Mouse (Mus musculus): ENCODE results near the gene Tssk3. TPM values are rescaled to one million over a fixed set of nuclear protein-coding genes. Genes with fewer than 3 reads are reported as not detected.

Tssk3 gene
- polyA plus RNA-seq, 1 experiment from 2014 or later = not detected

GRCm38 (mm10) chr4:129507434-129508236, 16.8 kb upstream of the Tssk3 start:
- H3K4me2 ChIP-seq = no peak overlapping the region

GRCm38 (mm10) chr4:129505511-129505910, 14.7 kb upstream of the Tssk3 start:
- 76% methylated on average over 3 of the region's 3 CpGs for WGBS (ENCODE audit: insufficient replicate concordance)
- no peak overlapping the region for H3K4me3 ChIP-seq (ENCODE audit: low read depth, low read length)
- no peaks in the 10 kb centered on the region for H3K9me3 ChIP-seq (replicated peaks; ENCODE audit: control insufficient read depth, low read length)
- H3K36me3 ChIP-seq (ENCODE audit: control insufficient read depth, insufficient read depth, low read length) = no peaks in the 10 kb centered on the region
- H3K4me1 ChIP-seq (ENCODE audit: control insufficient read depth, insufficient read depth, low read length) = peaks cover 30% of the 10 kb centered on the region
- no peaks in the 10 kb centered on the region for H3K27me3 ChIP-seq (ENCODE audit: control insufficient read depth, insufficient read depth, low read length)
- H3K9ac ChIP-seq (ENCODE audit: low read depth, low read length) = no peak overlapping the region
- no peak overlapping the region for H3K4me2 ChIP-seq
- no peak for ATAC-seq (replicated peaks; ENCODE audit: insufficient number of reproducible peaks, low FRiP score, low TSS enrichment)
- no peak overlapping the region for H3K27ac ChIP-seq (ENCODE audit: low read depth, low read length)

More at GRCm38 (mm10) chr4:129507434-129508236, 16.8 kb upstream of the Tssk3 start:
- Histone ChIP-seq H3K27me3 (ENCODE audit: control insufficient read depth, insufficient read depth, low read length) (no peaks in the 10 kb centered on the region), H3K27ac (ENCODE audit: low read depth, low read length) (no peak overlapping the region), H3K4me3 (ENCODE audit: low read depth, low read length) (no peak overlapping the region), H3K4me1 (ENCODE audit: control insufficient read depth, insufficient read depth, low read length) (peaks cover 24% of the 10 kb centered on the region), H3K36me3 (ENCODE audit: control insufficient read depth, insufficient read depth, low read length) (no peaks in the 10 kb centered on the region), H3K9me3 (replicated peaks; ENCODE audit: control insufficient read depth, low read length) (no peaks in the 10 kb centered on the region), H3K9ac (ENCODE audit: low read depth, low read length) (no peak overlapping the region)
- ATAC-seq (replicated peaks; ENCODE audit: insufficient number of reproducible peaks, low FRiP score, low TSS enrichment) = no peak
- WGBS (ENCODE audit: insufficient replicate concordance) = 57% methylated on average over 9 of the region's 10 CpGs

GRCm38 (mm10) chr4:129502901-129503444, 12.2 kb upstream of the Tssk3 start:
- H3K27me3 ChIP-seq (ENCODE audit: control insufficient read depth, insufficient read depth, low read length) = no peaks in the 10 kb centered on the region
- no peak for ATAC-seq (replicated peaks; ENCODE audit: insufficient number of reproducible peaks, low FRiP score, low TSS enrichment)
- 66% methylated on average over 11 of the region's 11 CpGs for WGBS (ENCODE audit: insufficient replicate concordance)
- H3K4me3 ChIP-seq (ENCODE audit: low read depth, low read length) = no peak overlapping the region
- peak overlapping the region; percentile 10; the same call in 1 of the 2 replicates for H3K27ac ChIP-seq (ENCODE audit: low read depth, low read length)
- no peaks in the 10 kb centered on the region for H3K36me3 ChIP-seq (ENCODE audit: control insufficient read depth, insufficient read depth, low read length)
- no peak overlapping the region for H3K4me2 ChIP-seq
- H3K4me1 ChIP-seq (ENCODE audit: control insufficient read depth, insufficient read depth, low read length) = peaks cover 36% of the 10 kb centered on the region
- H3K9ac ChIP-seq (ENCODE audit: low read depth, low read length) = 0 out of 2 replicates have a peak overlapping the region, but pooled peaks have one; percentile 22
- no peaks in the 10 kb centered on the region for H3K9me3 ChIP-seq (replicated peaks; ENCODE audit: control insufficient read depth, low read length)

GRCm38 (mm10) chr4:129502327-129502888, 11.6 kb upstream of the Tssk3 start:
- Histone ChIP-seq H3K27me3 (ENCODE audit: control insufficient read depth, insufficient read depth, low read length) (no peaks in the 10 kb centered on the region), H3K9me3 (replicated peaks; ENCODE audit: control insufficient read depth, low read length) (no peaks in the 10 kb centered on the region), H3K36me3 (ENCODE audit: control insufficient read depth, insufficient read depth, low read length) (no peaks in the 10 kb centered on the region), H3K4me2 (no peak overlapping the region), H3K9ac (ENCODE audit: low read depth, low read length) (no peak overlapping the region), H3K4me1 (ENCODE audit: control insufficient read depth, insufficient read depth, low read length) (peaks cover 32% of the 10 kb centered on the region), H3K27ac (ENCODE audit: low read depth, low read length) (peak overlapping the region; percentile 10; the same call in 1 of the 2 replicates), H3K4me3 (ENCODE audit: low read depth, low read length) (no peak overlapping the region)
- ATAC-seq (replicated peaks; ENCODE audit: insufficient number of reproducible peaks, low FRiP score, low TSS enrichment) = no peak
- WGBS (ENCODE audit: insufficient replicate concordance) = 54% methylated on average over 9 of the region's 9 CpGs

DNA sequence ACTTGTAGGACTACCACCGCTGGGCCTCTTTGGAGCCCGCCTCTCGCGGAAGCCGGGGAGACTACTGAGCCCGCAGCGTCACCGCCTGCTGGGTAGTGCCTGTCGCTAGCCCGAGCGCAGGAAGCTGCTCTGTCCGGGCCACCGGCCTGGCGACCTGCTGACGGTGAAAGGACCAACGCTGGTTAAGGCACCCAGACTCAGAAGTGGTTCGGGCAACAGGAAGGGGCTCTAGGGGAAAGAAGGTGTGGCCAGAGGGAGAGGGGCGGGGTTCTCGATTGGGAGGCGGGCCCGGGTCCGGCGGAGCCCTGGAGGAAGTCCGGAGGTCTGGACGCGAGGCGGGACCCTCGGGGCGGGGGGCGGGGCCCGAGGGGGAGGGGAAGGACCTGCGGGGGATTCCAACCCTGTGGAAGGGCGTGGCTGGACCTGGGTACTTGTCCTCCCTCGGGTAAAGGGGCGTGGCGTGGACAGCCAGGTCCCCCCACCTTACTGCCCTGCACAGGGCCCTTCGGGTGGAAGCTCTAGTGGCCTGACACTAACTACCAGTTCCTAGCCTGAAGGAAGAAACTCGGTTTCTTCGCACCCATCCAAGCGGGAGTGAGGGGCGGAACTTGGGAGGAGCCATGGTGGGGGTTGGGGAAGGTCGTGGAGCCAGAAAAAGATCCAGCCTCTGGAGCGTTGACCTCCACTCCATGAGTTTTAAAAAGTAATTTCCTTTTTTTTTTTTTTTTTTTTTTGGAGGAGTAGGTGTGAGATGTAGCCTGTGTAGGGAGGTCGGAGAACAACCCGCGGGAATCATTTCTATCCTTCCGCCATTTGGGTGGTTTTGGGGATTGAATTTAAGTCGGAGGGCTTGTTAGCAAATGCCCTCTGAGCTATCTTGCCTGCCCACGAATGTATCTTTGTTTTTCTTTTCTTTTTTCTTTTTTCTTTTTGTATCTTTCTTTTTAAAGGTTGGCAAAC, 10.1 kb upstream of the Tssk3 start:
- Histone ChIP-seq H3K9me3 (replicated peaks; ENCODE audit: control insufficient read depth, low read length) (no peaks in the 10 kb centered on the region), H3K4me2 (peak overlapping the region; percentile 70), H3K27me3 (ENCODE audit: control insufficient read depth, insufficient read depth, low read length) (no peaks in the 10 kb centered on the region), H3K27ac (ENCODE audit: low read depth, low read length) (peak overlapping the region; percentile 86), H3K4me3 (ENCODE audit: low read depth, low read length) (peak overlapping the region; percentile 57), H3K9ac (ENCODE audit: low read depth, low read length) (peak overlapping the region; percentile 73), H3K36me3 (ENCODE audit: control insufficient read depth, insufficient read depth, low read length) (no peaks in the 10 kb centered on the region), H3K4me1 (ENCODE audit: control insufficient read depth, insufficient read depth, low read length) (peaks cover 40% of the 10 kb centered on the region)
- WGBS (ENCODE audit: insufficient replicate concordance) = 3% methylated on average over 49 of the region's 49 CpGs
- peak; percentile 84 for ATAC-seq (replicated peaks; ENCODE audit: insufficient number of reproducible peaks, low FRiP score, low TSS enrichment)

GRCm38 (mm10) chr4:129500017-129500416, 9.2 kb upstream of the Tssk3 start:
- no peak for ATAC-seq (replicated peaks; ENCODE audit: insufficient number of reproducible peaks, low FRiP score, low TSS enrichment)
- peaks cover 40% of the 10 kb centered on the region for H3K4me1 ChIP-seq (ENCODE audit: control insufficient read depth, insufficient read depth, low read length)
- H3K9me3 ChIP-seq (replicated peaks; ENCODE audit: control insufficient read depth, low read length) = no peaks in the 10 kb centered on the region
- WGBS (ENCODE audit: insufficient replicate concordance) = 73% methylated on average over 8 of the region's 8 CpGs
- H3K4me3 ChIP-seq (ENCODE audit: low read depth, low read length) = peak overlapping the region; percentile 57
- peak overlapping the region; percentile 73 for H3K9ac ChIP-seq (ENCODE audit: low read depth, low read length)
- no peaks in the 10 kb centered on the region for H3K36me3 ChIP-seq (ENCODE audit: control insufficient read depth, insufficient read depth, low read length)
- H3K4me2 ChIP-seq = peak overlapping the region; percentile 70
- H3K27ac ChIP-seq (ENCODE audit: low read depth, low read length) = peak overlapping the region; percentile 86
- no peaks in the 10 kb centered on the region for H3K27me3 ChIP-seq (ENCODE audit: control insufficient read depth, insufficient read depth, low read length)

GRCm38 (mm10) chr4:129498941-129499340, 8.1 kb upstream of the Tssk3 start:
- Histone ChIP-seq H3K36me3 (ENCODE audit: control insufficient read depth, insufficient read depth, low read length) (no peaks in the 10 kb centered on the region), H3K9me3 (replicated peaks; ENCODE audit: control insufficient read depth, low read length) (no peaks in the 10 kb centered on the region), H3K4me3 (ENCODE audit: low read depth, low read length) (no peak overlapping the region), H3K4me1 (ENCODE audit: control insufficient read depth, insufficient read depth, low read length) (peaks cover 40% of the 10 kb centered on the region), H3K27ac (ENCODE audit: low read depth, low read length) (peak overlapping the region; percentile 86), H3K27me3 (ENCODE audit: control insufficient read depth, insufficient read depth, low read length) (no peaks in the 10 kb centered on the region), H3K9ac (ENCODE audit: low read depth, low read length) (no peak overlapping the region), H3K4me2 (peak overlapping the region; percentile 14; the same call in 1 of the 2 replicates)
- WGBS (ENCODE audit: insufficient replicate concordance) = 24% methylated on average over 3 of the region's 3 CpGs
- no peak for ATAC-seq (replicated peaks; ENCODE audit: insufficient number of reproducible peaks, low FRiP score, low TSS enrichment)

GRCm38 (mm10) chr4:129496631-129497030, 5.8 kb upstream of the Tssk3 start:
- H3K27me3 ChIP-seq (ENCODE audit: control insufficient read depth, insufficient read depth, low read length) = peaks cover 4% of the 10 kb centered on the region
- no peaks in the 10 kb centered on the region for H3K9me3 ChIP-seq (replicated peaks; ENCODE audit: control insufficient read depth, low read length)
- H3K4me2 ChIP-seq = peak overlapping the region; percentile 11; the same call in 1 of the 2 replicates
- peaks cover 23% of the 10 kb centered on the region for H3K4me1 ChIP-seq (ENCODE audit: control insufficient read depth, insufficient read depth, low read length)
- H3K4me3 ChIP-seq (ENCODE audit: low read depth, low read length) = no peak overlapping the region
- H3K9ac ChIP-seq (ENCODE audit: low read depth, low read length) = no peak overlapping the region
- peak overlapping the region; percentile 76 for H3K27ac ChIP-seq (ENCODE audit: low read depth, low read length)
- no peak; the same call in 1 of the 2 replicates for ATAC-seq (replicated peaks; ENCODE audit: insufficient number of reproducible peaks, low FRiP score, low TSS enrichment)
- H3K36me3 ChIP-seq (ENCODE audit: control insufficient read depth, insufficient read depth, low read length) = no peaks in the 10 kb centered on the region
- WGBS (ENCODE audit: insufficient replicate concordance) = 29% methylated on average over 6 of the region's 6 CpGs

Measured in heart, embryonic 11.5 days (tissue).